Mouse (Mus musculus): ENCODE measurements at regions not wholly inside any gene's neighbourhood (a gene's known extent, or its start where the extent isn't known, plus 50 kb on each side); places are given as distances from the start of the nearest gene placed in this dataset.

GRCm38 (mm10) chr4:131435222-131435621 lies 402.9 kb downstream of the Ptpru start:
- no peak for TF ChIP-seq CTCF (IDR thresholded peaks at IDR 0.05; ENCODE audit: insufficient read depth, low read depth, low read length)
- TF ChIP-seq POLR2A (IDR thresholded peaks at IDR 0.05; ENCODE audit: insufficient read depth, low read depth, low read length), result no peak
